Mouse (Mus musculus) cerebellum, adult 9-10 months (tissue): ENCODE results near the gene Hsd17b13.
A peak's percentile ranks its signal among the peaks of the same experiment; 100 is the strongest.
"Not testable (repeated sequence)": the region's sequence is repeated elsewhere in the genome, so short reads cannot be mapped to it uniquely, and the experiment has no call there.

ENCODE experiments used
- DNase-seq: peaks from one replicate; pipeline ENCODE4 v3.0.0; 2022

The Hsd17b13 gene

GRCm38 (mm10) chr5:103977297-103977696 is at the start of gene Hsd17b13:
Hsd17b13 (minus strand) TSS chr5:103977410.
- DNase-seq: no peak

- DNase-seq: no peak
Measured at GRCm38 (mm10) chr5:104025245-104025854, 48.1 kb upstream of the Hsd17b13 start.

- DNase-seq: no peak
Measured at GRCm38 (mm10) chr5:104024762-104025161, 47.6 kb upstream of the Hsd17b13 start.

- DNase-seq: not testable (repeated sequence)
Measured at GRCm38 (mm10) chr5:104024193-104024592, 47.0 kb upstream of the Hsd17b13 start.

- DNase-seq: no peak
Measured at GRCm38 (mm10) chr5:104023289-104024020, 46.2 kb upstream of the Hsd17b13 start.

- no peak for DNase-seq
Measured at GRCm38 (mm10) chr5:104022558-104022957, 45.3 kb upstream of the Hsd17b13 start.

- peak; percentile 62 for DNase-seq
Measured at GRCm38 (mm10) chr5:104021597-104022378, 44.6 kb upstream of the Hsd17b13 start, which contains the start of gene Hsd17b11. Hsd17b11 (minus strand) TSS chr5:104021919.

GRCm38 (mm10) chr5:104011419-104011818 is 34.2 kb upstream of the Hsd17b13 start:
- DNase-seq: no peak

GRCm38 (mm10) chr5:104010261-104010660 is 33.1 kb upstream of the Hsd17b13 start:
- no peak for DNase-seq

- no peak for DNase-seq
Measured at GRCm38 (mm10) chr5:104009421-104009820, 32.2 kb upstream of the Hsd17b13 start.

- DNase-seq: no peak
Measured at GRCm38 (mm10) chr5:104007801-104008200, 30.6 kb upstream of the Hsd17b13 start.

- no peak for DNase-seq
Measured at GRCm38 (mm10) chr5:104006811-104007210, 29.6 kb upstream of the Hsd17b13 start.

- no peak for DNase-seq
Measured at GRCm38 (mm10) chr5:104003955-104004354, 26.7 kb upstream of the Hsd17b13 start.

- no peak for DNase-seq
Measured at GRCm38 (mm10) chr5:104003256-104003931, 26.2 kb upstream of the Hsd17b13 start.

- no peak for DNase-seq
Measured at GRCm38 (mm10) chr5:104002549-104003255, 25.5 kb upstream of the Hsd17b13 start.

GRCm38 (mm10) chr5:103999738-104000137 is 22.5 kb upstream of the Hsd17b13 start:
- peak; percentile 79 for DNase-seq

- peak; percentile 75 for DNase-seq
Measured at GRCm38 (mm10) chr5:103998739-103999138, 21.5 kb upstream of the Hsd17b13 start.

- no peak for DNase-seq
Measured at GRCm38 (mm10) chr5:103995181-103995580, 18.0 kb upstream of the Hsd17b13 start.

GRCm38 (mm10) chr5:103994669-103995068 is 17.5 kb upstream of the Hsd17b13 start:
- DNase-seq: no peak

- DNase-seq: no peak
Measured at GRCm38 (mm10) chr5:103993601-103994000, 16.4 kb upstream of the Hsd17b13 start.

GRCm38 (mm10) chr5:103992831-103993230 is 15.6 kb upstream of the Hsd17b13 start:
- DNase-seq: no peak
